Mouse (Mus musculus) CH12.LX (cell line): ENCODE measurements around the gene Mcur1. TPM values are rescaled to one million over a fixed set of nuclear protein-coding genes. Genes with fewer than 3 reads are reported as not detected.

ENCODE experiments used
- DNase-seq: peaks from one replicate; pipeline ENCODE4 v3.0.0-alpha.2; 2013; ENCODE audit errors: extremely low read depth
- H3K27ac ChIP-seq: 2 replicates; pipeline ENCODE4 v1.5.1; 2012; ENCODE audit warnings: low read depth, mild to moderate bottlenecking, control low read depth, moderate library complexity; ENCODE audit not compliant: insufficient read depth
- H3K27me3 ChIP-seq: replicated peaks from 2 replicates; pipeline ENCODE3; 2012; ENCODE audit warnings: inconsistent platforms
- H3K36me3 ChIP-seq, 2 experiments: replicated peaks in 1 of 2; 2 replicates each; pipeline versions ENCODE3 to v1.6.1; 2012; ENCODE audit warnings: inconsistent platforms in 1 of 2, low read length in 1 of 2, mild to moderate bottlenecking in 1 of 2, mixed read lengths in 1 of 2, moderate library complexity in 1 of 2; ENCODE audit not compliant: control insufficient read depth in 1 of 2, insufficient read depth in 1 of 2
- H3K4me1 ChIP-seq, 2 experiments: 2 replicates each; pipeline ENCODE4 v1.6.1; 2012; ENCODE audit warnings: inconsistent platforms in 1 of 2, moderate library complexity in 1 of 2; ENCODE audit not compliant: insufficient read depth in 2 of 2, control insufficient read depth in 1 of 2
- H3K4me2 ChIP-seq: 2 replicates; pipeline ENCODE4 v1.6.1; 2012; ENCODE audit warnings: low read depth, mild to moderate bottlenecking, control low read depth; ENCODE audit not compliant: poor library complexity, insufficient read depth, severe bottlenecking
- H3K4me3 ChIP-seq, 3 experiments: fragments of 150-350 bp in 1 of 3; sonication (generic) in 1 of 3; replicated peaks in 1 of 3; 2 replicates each; pipeline versions ENCODE3 to v1.5.1; 2011 to 2012; ENCODE audit warnings: low read depth in 2 of 3, low read length in 2 of 3, mild to moderate bottlenecking in 2 of 3, moderate library complexity in 2 of 3, control low read depth in 1 of 3, improper control_type of control experiment in 1 of 3, inconsistent platforms in 1 of 3, mixed read lengths in 1 of 3; ENCODE audit not compliant: poor library complexity in 1 of 3
- H3K79me2 ChIP-seq: replicated peaks from 2 replicates; pipeline ENCODE4 v1.6.1; 2012; ENCODE audit warnings: mild to moderate bottlenecking, moderate library complexity; ENCODE audit not compliant: control insufficient read depth, poor library complexity, insufficient read depth, severe bottlenecking; ENCODE audit errors: extremely low read depth
- H3K9ac ChIP-seq: 2 replicates; pipeline ENCODE4 v1.6.1; 2012; ENCODE audit warnings: low read depth, mild to moderate bottlenecking, control low read depth, moderate library complexity; ENCODE audit not compliant: insufficient read depth
- H3K9me3 ChIP-seq: replicated peaks from 2 replicates; pipeline ENCODE3; 2012; ENCODE audit warnings: low read length, inconsistent platforms, mixed read lengths
- BHLHE40 ChIP-seq: IDR thresholded peaks from 2 replicates; pipeline ENCODE4 v1.6.1; 2011; ENCODE audit warnings: mild to moderate bottlenecking, low read depth, low read length, improper control_type of control experiment
- CHD1 ChIP-seq: IDR thresholded peaks from 2 replicates; pipeline ENCODE4 v1.6.1; 2012; ENCODE audit warnings: low read depth, low read length, improper control_type of control experiment, inconsistent platforms
- CHD2 ChIP-seq: IDR thresholded peaks from 2 replicates; pipeline ENCODE4 v1.6.1; 2011; ENCODE audit warnings: low read length, improper control_type of control experiment
- CTCF ChIP-seq, 2 experiments: IDR thresholded peaks in 1 of 2; conservative IDR thresholded peaks in 1 of 2; 2 replicates each; pipeline ENCODE4 v1.5.1; 2011 to 2012; ENCODE audit warnings: low read depth in 2 of 2, low read length in 2 of 2, improper control_type of control experiment in 1 of 2, inconsistent platforms in 1 of 2, mild to moderate bottlenecking in 1 of 2, moderate library complexity in 1 of 2
- EP300 ChIP-seq: IDR thresholded peaks from 2 replicates; pipeline ENCODE4 v1.6.1; 2011; ENCODE audit warnings: low read length, improper control_type of control experiment
- HCFC1 ChIP-seq: IDR thresholded peaks from 2 replicates; pipeline ENCODE4 v1.6.1; 2012; ENCODE audit warnings: low read depth, mild to moderate bottlenecking, inconsistent platforms, low read length, improper control_type of control experiment
- JUN ChIP-seq: IDR thresholded peaks from 2 replicates; pipeline ENCODE4 v1.6.1; 2011; ENCODE audit warnings: low read depth, mild to moderate bottlenecking, low read length, improper control_type of control experiment, moderate library complexity; ENCODE audit not compliant: insufficient read depth
- KAT2A ChIP-seq: IDR thresholded peaks from 2 replicates; pipeline ENCODE4 v1.6.1; 2012; ENCODE audit warnings: low read length, improper control_type of control experiment, inconsistent platforms; ENCODE audit not compliant: insufficient replicate concordance
- MEF2A ChIP-seq: IDR thresholded peaks from 2 replicates; pipeline ENCODE4 v1.6.1; 2014; ENCODE audit warnings: low read depth, mild to moderate bottlenecking, inconsistent platforms, low read length, improper control_type of control experiment, borderline replicate concordance
- RAD21 ChIP-seq: IDR thresholded peaks from 2 replicates; pipeline ENCODE4 v1.6.1; 2011; ENCODE audit warnings: low read depth, mild to moderate bottlenecking, low read length, improper control_type of control experiment, moderate library complexity
- SIN3A ChIP-seq: IDR thresholded peaks from 2 replicates; pipeline ENCODE4 v1.6.1; 2012; ENCODE audit warnings: low read length, improper control_type of control experiment, inconsistent platforms
- SMC3 ChIP-seq: IDR thresholded peaks from 2 replicates; pipeline ENCODE4 v1.6.1; 2011; ENCODE audit warnings: low read depth, low read length, improper control_type of control experiment
- UBTF ChIP-seq: IDR thresholded peaks from 2 replicates; pipeline ENCODE4 v1.6.1; 2012; ENCODE audit warnings: low read depth, mild to moderate bottlenecking, inconsistent platforms, low read length, improper control_type of control experiment, moderate library complexity
- USF1 ChIP-seq: IDR thresholded peaks from 2 replicates; pipeline ENCODE4 v1.6.1; 2014; ENCODE audit warnings: low read depth, mild to moderate bottlenecking, inconsistent platforms, low read length, improper control_type of control experiment
- ZC3H11A ChIP-seq: IDR thresholded peaks from 2 replicates; pipeline ENCODE4 v1.6.1; 2012; ENCODE audit warnings: low read depth, mild to moderate bottlenecking, inconsistent platforms, low read length, improper control_type of control experiment
- ZKSCAN1 ChIP-seq: IDR thresholded peaks from 2 replicates; pipeline ENCODE4 v1.6.1; 2012; ENCODE audit warnings: low read depth, inconsistent platforms, low read length, improper control_type of control experiment, borderline replicate concordance
- ZMIZ1 ChIP-seq: IDR thresholded peaks from 2 replicates; pipeline ENCODE4 v1.6.1; 2012; ENCODE audit warnings: low read depth, mild to moderate bottlenecking, inconsistent platforms, low read length, improper control_type of control experiment
- dilution Hi-C: fragments of 300-500 bp; cut with MboI; formaldehyde crosslinking; loops from 2 replicates; pipeline ENCODE4 v1.14.3; 2020; ENCODE audit warnings: low sequenced_read_pairs; ENCODE audit not compliant: extremely low pct_unique_long_range_greater_than_20kb, extremely low pct_ligation_motif_present
- in situ Hi-C: fragments of 300-500 bp; cut with MboI; formaldehyde crosslinking; loops from 3 replicates; pipeline ENCODE4 v1.14.3; 2019; ENCODE audit warnings: low sequenced_read_pairs, low pct_ligation_motif_present, low pct_unique_long_range_greater_than_20kb, mixed read lengths
- polyA plus RNA-seq: library from polyadenylated mRNA; unstranded; fragments of >175 nt; gene quantifications from 2 replicates; pipeline ENCODE4 v1.2.1, GENCODE M21; 2012; ENCODE audit warnings: low read depth; ENCODE audit not compliant: insufficient read length
- total RNA-seq, 2 experiments: library from RNA; depleted of rRNA; stranded (reverse); fragments of 300-350 nt in 1 of 2; fragments of >200 nt in 1 of 2; gene quantifications; 2 replicates each; pipeline ENCODE4 v1.2.3; 2012 to 2014

The Mcur1 gene
- total and polyA plus RNA-seq, 3 experiments: 4.7 to 12.5 (median 6.3) TPM

- no peaks in the 10 kb centered on the region for H3K36me3 ChIP-seq
- no peaks in the 10 kb centered on the region for H3K79me2 ChIP-seq
- dilution Hi-C loops (no loop called here), in situ Hi-C loops (no loop called here)
- no peak overlapping the region for H3K9ac ChIP-seq
- no peak overlapping the region for H3K4me2 ChIP-seq
- H3K27ac ChIP-seq: no peak overlapping the region
- H3K4me1 ChIP-seq: peaks cover 4 to 35% of the 10 kb centered on the region in 2 experiments
- H3K9me3 ChIP-seq: peaks cover 8% of the 10 kb centered on the region
- no peak overlapping the region for H3K4me3 ChIP-seq
- DNase-seq: no peak
- TF ChIP-seq ZC3H11A: no peak
- no peak for TF ChIP-seq JUN
- TF ChIP-seq SMC3: no peak
- TF ChIP-seq HCFC1: no peak
- TF ChIP-seq RAD21: no peak
- TF ChIP-seq USF1: no peak
- no peak for TF ChIP-seq CHD1
- TF ChIP-seq ZMIZ1: no peak
- no peak for TF ChIP-seq ZKSCAN1
- TF ChIP-seq BHLHE40: no peak
- TF ChIP-seq EP300: no peak
- no peak for TF ChIP-seq SIN3A
- TF ChIP-seq UBTF: no peak
- H3K27me3 ChIP-seq: no peaks in the 10 kb centered on the region
These were observed 60.1 kb downstream of the Mcur1 start for GRCm38 (mm10) chr13:43499731-43500482.

- DNase-seq: no peak
- TF ChIP-seq CTCF (conservative IDR thresholded peaks at IDR 0.05 in 1 of 2, IDR thresholded peaks at IDR 0.05 in 1 of 2; ENCODE audit: low read depth in 2 of 2, low read length in 2 of 2): no peak
- TF ChIP-seq CHD2: no peak
- no peak for TF ChIP-seq HCFC1
- no peak for TF ChIP-seq KAT2A
- no peak for TF ChIP-seq MEF2A
- TF ChIP-seq, all 38 proteins: peak for 0
- Histone ChIP-seq H3K27me3 (no peaks in the 10 kb centered on the region), H3K4me3 (no peak overlapping the region), H3K27ac (no peak overlapping the region), H3K4me1 (peaks cover 4 to 31% of the 10 kb centered on the region in 2 experiments), H3K9ac (no peak overlapping the region), H3K79me2 (no peaks in the 10 kb centered on the region), H3K4me2 (no peak overlapping the region), H3K36me3 (no peaks in the 10 kb centered on the region), H3K9me3 (peaks cover 8% of the 10 kb centered on the region)
- in situ Hi-C loops (no loop called here), dilution Hi-C loops (no loop called here)
These were observed 61.1 kb downstream of the Mcur1 start for GRCm38 (mm10) chr13:43498849-43499248.
